Mouse (Mus musculus) left cerebral cortex, postnatal 10 days (tissue): ENCODE data around the gene Farp1. TPM values are rescaled to one million over a fixed set of nuclear protein-coding genes. Genes with fewer than 3 reads are reported as not detected.

ENCODE experiments used
- DNase-seq, 2 experiments: peaks; one replicate each; pipeline ENCODE4 v3.0.0; 2021 to 2022; ENCODE audit warnings: low spot score in 2 of 2, mixed read lengths in 1 of 2; ENCODE audit errors: extremely low spot score in 1 of 2
- intact Hi-C: fragments of 180-260 bp; cut with DNase I; formaldehyde crosslinking; loops from one replicate; pipeline ENCODE4 v1.15.1; 2025
- total RNA-seq, 2 experiments: library from RNA; stranded (reverse); gene quantifications; 2 replicates each; pipeline ENCODE4 v1.2.3; 2021

Gene Farp1
- total RNA-seq, result 100 to 1,000 TPM; 151 to 152 TPM

DNA sequence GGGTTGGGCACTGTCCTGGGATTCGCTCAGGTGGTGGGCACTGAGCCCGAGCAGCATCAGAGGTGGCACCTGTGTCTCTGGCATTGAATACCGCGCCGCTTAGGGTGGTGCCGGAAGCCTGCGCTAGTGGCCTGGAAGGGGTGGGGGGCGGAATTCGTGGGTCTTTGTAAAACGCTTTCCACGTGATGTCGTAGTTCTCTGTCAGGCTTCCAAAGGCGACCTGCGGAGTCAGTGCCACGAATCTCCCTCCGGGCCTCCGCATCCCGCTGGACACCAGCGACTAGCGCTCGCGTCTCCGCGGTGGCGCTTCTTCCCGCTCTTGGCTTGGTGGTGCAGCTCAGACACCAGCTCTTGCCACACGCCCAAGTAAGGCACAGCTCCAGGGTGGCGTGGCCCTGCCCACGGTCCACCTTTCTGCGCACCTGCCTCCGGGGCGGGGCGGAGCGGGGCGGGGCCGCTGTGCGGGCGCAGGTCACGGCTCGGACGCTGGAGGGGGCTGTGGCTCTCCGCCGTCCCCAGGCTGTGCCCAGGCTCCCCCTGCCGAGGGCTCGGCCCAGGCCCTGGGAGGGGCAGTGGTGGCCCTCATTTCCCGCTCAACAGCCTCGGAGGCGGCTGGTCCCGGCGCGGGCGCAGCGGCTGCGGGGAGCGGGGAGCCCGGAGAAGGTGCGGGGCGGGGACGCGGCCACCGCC is at the start of gene Farp1:
Gene Farp1, plus strand, starts transcription at position 228 of the 690 bp plus-strand sequence.
- peak; percentile 60 to 90 for DNase-seq

DNA sequence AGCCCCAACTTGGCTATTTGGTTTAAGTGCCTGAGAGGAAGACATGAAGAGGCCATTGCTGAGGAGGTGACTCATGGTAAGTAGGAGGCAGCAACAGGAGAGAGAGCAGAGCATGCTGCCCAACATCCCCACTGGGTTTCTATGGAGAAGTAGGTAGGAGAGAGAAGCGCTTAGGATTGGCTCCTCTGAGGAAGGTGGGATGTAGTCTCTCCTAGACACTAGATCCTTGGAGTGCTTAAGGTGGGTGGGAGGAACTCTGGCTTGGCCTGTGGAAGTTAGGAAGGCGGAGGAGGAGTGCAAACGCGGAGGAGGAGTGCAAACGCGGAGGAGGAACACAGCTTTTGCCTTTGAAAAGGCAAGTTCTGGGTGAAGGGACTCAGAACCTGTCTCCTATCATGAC is 45.9 kb upstream of the Farp1 start:
- intact Hi-C loops, result no loop called here
- no peak for DNase-seq

More for the DNA sequence above, at the start of gene Farp1:
- intact Hi-C loops, result loop anchor here (5.0 kb wide), 1 partner anchor 187 kb away; no protein-coding TSS in a partner anchor

- DNase-seq, result no peak
- intact Hi-C loops, result no loop called here
These were observed 37.3 kb upstream of the Farp1 start for GRCm38 (mm10) chr14:120997686-120998085.

DNA sequence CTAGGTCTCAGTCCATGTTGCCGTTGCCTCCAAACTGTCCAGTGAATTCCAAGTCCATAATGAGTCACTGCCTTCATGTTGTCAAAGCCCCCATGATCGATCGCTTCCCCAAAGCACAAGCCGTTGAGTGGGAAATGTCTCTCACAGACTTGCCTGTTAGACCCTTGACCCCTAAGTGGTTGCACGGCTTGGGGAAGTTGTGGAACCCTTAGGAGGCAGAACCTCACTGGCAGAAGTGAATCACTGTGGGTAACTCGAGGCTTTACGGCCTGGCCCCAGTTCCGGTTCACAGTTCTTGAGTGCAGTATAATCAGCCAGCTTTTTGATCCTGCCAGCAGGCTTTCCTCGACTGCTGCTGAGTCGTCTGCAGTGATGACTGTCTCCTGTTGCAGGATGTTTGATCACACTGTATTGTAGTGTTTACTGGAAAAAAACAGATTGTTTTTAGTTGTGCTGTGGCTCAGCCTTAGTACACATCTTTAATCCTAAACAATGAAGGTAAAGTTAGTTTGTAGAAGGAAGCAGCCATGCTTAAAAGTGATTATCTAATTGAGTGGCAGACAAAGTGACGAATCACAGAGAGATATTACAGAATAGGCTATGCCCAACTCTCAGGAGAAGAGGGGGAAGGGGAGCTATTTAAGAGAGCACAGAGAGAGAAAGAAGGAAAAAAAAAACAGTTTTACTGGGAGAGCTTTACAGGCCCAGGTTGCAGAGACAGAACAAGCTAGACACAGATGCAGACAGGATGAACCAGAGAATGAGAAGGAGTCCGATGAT is 34.2 kb upstream of the Farp1 start:
- DNase-seq, result no peak
- intact Hi-C loops, result no loop called here

DNA sequence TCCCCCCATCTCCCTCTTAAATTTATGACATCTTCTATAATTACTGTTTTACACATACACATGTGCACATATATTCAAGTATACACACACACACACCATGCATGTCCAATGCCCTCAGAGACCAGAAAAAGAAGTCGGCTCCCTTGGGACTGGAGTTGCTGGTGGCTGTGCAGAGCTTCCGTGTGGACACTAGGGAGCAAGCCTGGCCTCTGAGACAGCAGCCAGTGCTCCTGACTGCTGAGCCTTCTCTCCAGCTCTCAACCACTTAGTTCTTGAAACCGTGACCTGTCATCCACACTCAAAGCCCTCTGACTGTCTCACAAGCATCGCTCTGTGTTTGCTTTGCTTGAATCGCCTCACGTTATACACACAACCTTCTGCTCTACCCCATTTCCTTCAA is 29.4 kb upstream of the Farp1 start:
- intact Hi-C loops, result no loop called here
- DNase-seq, result no peak

GRCm38 (mm10) chr14:121006021-121006420 is 29.0 kb upstream of the Farp1 start:
- DNase-seq, result no peak
- intact Hi-C loops, result no loop called here

DNA sequence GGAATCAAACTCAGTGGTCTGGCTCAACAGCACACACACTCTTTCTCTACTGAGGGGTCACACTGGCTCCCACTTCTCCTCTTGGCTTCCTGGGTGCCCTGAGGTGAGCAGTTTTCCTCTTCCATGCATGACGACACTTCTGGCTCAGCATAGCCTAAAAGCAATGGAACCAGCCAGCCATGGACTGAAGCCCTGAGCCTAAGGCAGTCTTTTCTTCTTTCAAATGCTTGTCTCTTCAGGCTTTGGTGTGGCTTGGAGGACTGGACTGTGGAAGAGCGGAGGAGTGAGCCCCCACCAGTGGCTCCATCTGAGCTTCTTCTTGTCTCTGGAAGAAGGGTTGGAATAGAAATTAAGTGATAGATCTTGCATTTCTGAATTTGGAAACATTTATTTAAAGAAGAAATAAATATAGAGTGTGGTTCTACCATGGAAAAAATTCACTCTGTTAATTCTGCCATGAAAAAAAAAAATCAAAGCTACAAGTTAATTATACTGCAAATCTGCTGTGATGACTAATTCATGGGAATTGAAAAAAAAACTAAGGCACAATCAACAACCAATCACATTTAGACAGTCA is 19.8 kb upstream of the Farp1 start:
- DNase-seq, result no peak
- intact Hi-C loops, result no loop called here

DNA sequence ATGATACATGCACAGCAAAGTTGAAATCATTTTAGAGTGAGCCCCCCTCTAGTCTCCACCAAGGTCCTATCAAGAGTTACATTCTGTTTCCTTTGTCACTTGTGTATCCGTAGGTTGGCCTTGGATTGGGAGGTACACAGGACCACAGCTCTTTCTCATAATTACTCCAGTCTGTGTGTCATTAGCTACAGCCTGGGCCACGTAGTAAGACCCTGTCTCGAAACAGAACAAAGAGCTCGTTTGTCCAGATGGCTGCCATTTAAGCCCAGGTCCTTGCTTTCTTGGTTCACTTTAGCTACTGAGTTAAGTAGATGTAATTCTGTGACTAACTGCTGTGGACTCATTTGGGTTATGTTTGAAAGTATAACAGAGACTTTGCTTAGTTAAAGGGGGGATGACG is 12.6 kb upstream of the Farp1 start:
- intact Hi-C loops, result no loop called here
- no peak for DNase-seq

DNA sequence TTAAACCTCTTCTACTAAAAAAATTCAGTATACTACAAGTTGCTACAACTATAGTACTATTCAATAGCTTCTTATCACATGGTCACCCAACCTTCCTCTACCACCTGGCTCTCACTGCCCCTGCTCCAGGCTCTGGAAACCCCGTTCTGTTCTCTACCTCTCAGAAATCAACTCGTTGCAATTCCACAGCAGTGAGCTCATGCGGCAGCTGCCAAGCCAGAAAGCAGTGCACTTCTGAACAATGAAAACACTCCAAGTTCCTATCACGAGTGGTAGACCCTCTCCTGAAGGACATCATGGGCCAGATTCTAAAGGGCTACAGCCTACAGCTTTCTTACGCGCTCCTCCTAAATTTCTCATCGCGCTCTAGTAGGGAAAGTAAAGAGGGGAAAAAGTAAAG is 9.6 kb upstream of the Farp1 start:
- intact Hi-C loops, result no loop called here
- no peak for DNase-seq

- intact Hi-C loops, result no loop called here
- DNase-seq, result no peak
These were observed 3.6 kb upstream of the Farp1 start for GRCm38 (mm10) chr14:121031396-121031795.

- DNase-seq, result peak in 1 of 2 experiments; percentile 32
- intact Hi-C loops, result no loop called here
These were observed 475 bp upstream of the Farp1 start for GRCm38 (mm10) chr14:121034525-121034924.

GRCm38 (mm10) chr14:121035663-121036473 is 868 bp downstream of the Farp1 start:
- DNase-seq, result peak in 1 of 2 experiments; percentile 88
- intact Hi-C loops, result loop anchor here (5.0 kb wide), 1 partner anchor 186 kb away; no protein-coding TSS in a partner anchor

DNA sequence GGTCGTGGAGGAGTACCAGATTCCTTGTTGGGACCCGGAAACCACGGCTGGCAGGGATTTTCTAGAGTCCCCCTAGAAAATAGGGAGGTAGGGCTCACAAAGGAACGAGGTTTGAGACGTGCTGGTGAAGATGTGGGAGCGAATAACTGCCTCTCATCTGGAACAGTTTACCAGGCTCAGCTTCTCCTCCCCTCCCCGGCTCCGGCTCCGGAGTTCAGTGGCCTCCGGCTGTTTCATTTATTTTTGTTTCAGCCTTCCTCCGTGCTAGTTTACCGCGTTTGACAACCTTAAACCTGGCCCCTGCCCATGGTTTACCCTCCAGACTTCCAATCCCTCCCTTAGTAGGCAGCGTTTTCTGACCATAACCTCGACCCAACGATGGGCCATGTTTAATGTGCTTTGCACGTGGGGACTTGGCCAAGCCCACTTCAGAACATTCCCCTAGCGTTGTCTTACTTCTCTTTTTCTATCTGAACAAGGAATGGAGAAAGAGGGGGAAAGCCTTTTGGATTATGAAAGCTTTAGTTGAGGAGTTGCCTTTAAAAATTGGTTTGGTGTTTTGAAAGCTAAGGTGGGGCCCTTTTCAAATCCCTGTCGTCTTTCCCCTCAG is 1.7 kb downstream of the Farp1 start:
- peak in 1 of 2 experiments; percentile 49 for DNase-seq
- intact Hi-C loops, result loop anchor here (5.0 kb wide), 1 partner anchor 186 kb away; no protein-coding TSS in a partner anchor

DNA sequence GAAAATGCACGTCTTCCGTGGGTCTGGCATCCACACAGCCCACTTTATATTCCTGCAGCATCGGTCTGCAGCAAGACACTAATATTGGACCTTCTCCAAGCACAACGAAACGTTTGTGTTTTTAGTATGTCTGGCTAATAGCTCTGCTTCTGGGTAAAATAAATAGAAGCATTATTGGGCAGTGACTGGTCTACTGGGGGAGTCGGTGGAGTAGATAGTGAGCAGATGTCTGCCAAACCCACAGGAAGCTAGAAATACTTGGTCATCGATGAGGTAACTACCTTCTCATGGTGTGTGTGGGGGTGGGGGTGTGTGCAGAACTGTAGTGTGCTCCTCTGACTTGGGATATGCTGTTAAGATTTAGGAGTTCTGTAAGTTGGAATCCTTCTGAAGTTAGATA is 2.3 kb downstream of the Farp1 start:
- no peak for DNase-seq

DNA sequence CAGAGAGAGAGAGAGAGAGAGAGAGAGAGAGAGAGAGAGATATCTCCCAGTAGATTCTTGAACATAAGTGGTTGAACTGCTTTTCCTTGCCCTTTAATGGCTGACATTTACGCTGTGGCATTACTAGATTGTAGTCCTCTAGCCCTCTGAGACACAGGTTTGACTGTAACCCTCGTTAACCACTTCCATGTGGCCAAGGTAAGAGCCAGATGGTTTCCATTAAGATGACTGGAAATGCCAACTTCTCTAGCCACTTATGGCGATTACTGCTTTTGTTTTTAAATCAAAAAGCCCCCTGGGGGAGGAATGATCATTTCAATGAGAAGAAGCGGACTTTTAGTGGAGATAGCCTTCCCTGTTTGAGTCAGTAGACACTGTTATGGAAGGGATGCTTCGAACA is 3.7 kb downstream of the Farp1 start:
- intact Hi-C loops, result loop anchor here (5.0 kb wide), 1 partner anchor 184 kb away; no protein-coding TSS in a partner anchor
- DNase-seq, result no peak

More for the DNA sequence above, 2.3 kb downstream of the Farp1 start:
- intact Hi-C loops, result loop anchor here (5.0 kb wide), 1 partner anchor 185 kb away; no protein-coding TSS in a partner anchor

GRCm38 (mm10) chr14:121044145-121044544 is 9.1 kb downstream of the Farp1 start:
- intact Hi-C loops, result no loop called here
- no peak for DNase-seq

GRCm38 (mm10) chr14:121046313-121046961 is 11.4 kb downstream of the Farp1 start:
- DNase-seq, result no peak
- intact Hi-C loops, result no loop called here

GRCm38 (mm10) chr14:121047780-121048179 is 12.8 kb downstream of the Farp1 start:
- intact Hi-C loops, result no loop called here
- no peak for DNase-seq
